ENCODE assay signal across 8 mouse cellular contexts in genomic region chr11:69579128-69580017, GRCm38 (mm10). TPM values are rescaled to one million over a fixed set of nuclear protein-coding genes. Genes with fewer than 3 reads are reported as not detected.
DNase-seq lines count a peak whose midpoint lies in the region; ATAC-seq and TF ChIP-seq lines count a peak whose summit lies in the region.

No protein-coding gene starts in this region.

- peaks cover 15% of the 10 kb centered on the region; the same call in 1 of the 2 replicates for H3K36me3 ChIP-seq in kidney, embryonic 14.5 days (ENCODE audit: control insufficient read depth, insufficient read depth, low read length)
- peaks cover 15% of the 10 kb centered on the region for H3K36me3 ChIP-seq in limb, embryonic 15.5 days

- H3K27me3 ChIP-seq in kidney, embryonic 14.5 days (ENCODE audit: control insufficient read depth, insufficient read depth, low read length) = no peaks in the 10 kb centered on the region
- no peaks in the 10 kb centered on the region for H3K27me3 ChIP-seq in limb, embryonic 15.5 days

- H3K4me3 ChIP-seq in bone marrow macrophage, adult 2 months (ENCODE audit: insufficient read depth, low read length) = peak overlapping the region; percentile 99
- H3K4me3 ChIP-seq in embryonic fibroblast, embryonic 13.5 days (ENCODE audit: insufficient read depth, low read length) = peak overlapping the region; percentile 81
- H3K4me3 ChIP-seq in kidney, embryonic 14.5 days (ENCODE audit: low read length) = peak overlapping the region; percentile 83
- peak overlapping the region; percentile 77 for H3K4me3 ChIP-seq in limb, embryonic 15.5 days

- ATAC-seq in kidney, embryonic 14.5 days (ENCODE audit: low FRiP score, low TSS enrichment) = peak; percentile 90
- ATAC-seq in limb, embryonic 15.5 days (ENCODE audit: insufficient number of reproducible peaks, low FRiP score, low TSS enrichment, low read depth) = peak; percentile 93

- H3K27ac ChIP-seq in bone marrow macrophage, adult 2 months (ENCODE audit: insufficient read depth, low read depth, low read length) = peak overlapping the region; percentile 52
- peak overlapping the region; percentile 88 for H3K27ac ChIP-seq in embryonic fibroblast, embryonic 13.5 days (ENCODE audit: insufficient read depth, low read length)
- peak overlapping the region; percentile 97 for H3K27ac ChIP-seq in kidney, embryonic 14.5 days (ENCODE audit: low read depth, low read length)
- peak overlapping the region; percentile 96 for H3K27ac ChIP-seq in limb, embryonic 15.5 days

- TF ChIP-seq CTCF in bone marrow macrophage, adult 2 months (IDR thresholded peaks at IDR 0.05; ENCODE audit: low read depth, low read length) = peak; percentile 99
- peak; percentile 68 for TF ChIP-seq CTCF in embryonic fibroblast, embryonic 13.5 days (IDR thresholded peaks at IDR 0.05; ENCODE audit: borderline replicate concordance, insufficient read depth, low read length)

- H3K9me3 ChIP-seq in kidney, embryonic 14.5 days (ENCODE audit: control insufficient read depth, low read length) = no peaks in the 10 kb centered on the region
- H3K9me3 ChIP-seq in limb, embryonic 15.5 days = no peaks in the 10 kb centered on the region

- peak overlapping the region; percentile 90 for H3K9ac ChIP-seq in kidney, embryonic 14.5 days (ENCODE audit: low read depth, low read length)
- peak overlapping the region; percentile 80 for H3K9ac ChIP-seq in limb, embryonic 15.5 days

- peak overlapping the region; percentile 93 for H3K4me2 ChIP-seq in kidney, embryonic 14.5 days (replicated peaks; ENCODE audit: low read depth, low read length)
- H3K4me2 ChIP-seq in limb, embryonic 15.5 days = peak overlapping the region; percentile 80

- TF ChIP-seq POLR2A in bone marrow macrophage, adult 2 months (IDR thresholded peaks at IDR 0.05; ENCODE audit: borderline replicate concordance, low read depth, low read length) = no peak
- TF ChIP-seq POLR2A in embryonic fibroblast, embryonic 13.5 days (IDR thresholded peaks at IDR 0.05; ENCODE audit: low read depth, low read length) = peak; percentile 73

- 2% methylated on average over 39 of the region's 39 CpGs for WGBS in kidney, embryonic 14.5 days
- 1% methylated on average over 39 of the region's 39 CpGs for WGBS in limb, embryonic 15.5 days

- peak; percentile 90 for DNase-seq in A20 (ENCODE audit: low read depth, low spot score)
- peak; percentile 96 to 98 for DNase-seq in heart, adult 9 months (ENCODE audit: low spot score in 2 of 2)
- DNase-seq in monocyte, adult 2 months (ENCODE audit: low read depth in 1 of 2, low spot score in 2 of 2) = peak; percentile 94 to 95
- peak; percentile 89 to 95 for DNase-seq in spleen, postnatal 36 days (ENCODE audit: low spot score in 2 of 2)

- H3K4me1 ChIP-seq in bone marrow macrophage, adult 2 months (ENCODE audit: control insufficient read depth, insufficient read depth, low read length) = peaks cover 25% of the 10 kb centered on the region
- H3K4me1 ChIP-seq in embryonic fibroblast, embryonic 13.5 days (ENCODE audit: control insufficient read depth, insufficient read depth, low read length) = peaks cover 18% of the 10 kb centered on the region
- peaks cover 29% of the 10 kb centered on the region for H3K4me1 ChIP-seq in kidney, embryonic 14.5 days (ENCODE audit: control insufficient read depth, insufficient read depth, low read length)
- peaks cover 33% of the 10 kb centered on the region for H3K4me1 ChIP-seq in limb, embryonic 15.5 days

RNA-seq across cellular contexts. Expression of gene Wrap53, which starts 0.7 kb away (rescaled TPM):
- 8.2 and 8.8 TPM in 2 replicates for polyA plus RNA-seq in bone marrow macrophage, adult 2 months (2012; ENCODE audit: insufficient read depth, insufficient read length, missing spikeins)
- polyA plus RNA-seq in embryonic fibroblast, embryonic 13.5 days (2011; ENCODE audit: insufficient read length, low read depth, missing spikeins) = 7.9 and 10.2 TPM in 2 replicates
- 26.9 and 31.9 TPM in 2 replicates for polyA plus RNA-seq in kidney, embryonic 14.5 days (2014; fragmentation: Nextera tagmentation; extraction: Ambion mirVana)
- 23.6 and 24.8 TPM in 2 replicates for polyA plus RNA-seq in limb, embryonic 15.5 days (2015; fragmentation: Nextera tagmentation; extraction: Ambion mirVana)

RNA-seq across cellular contexts. Expression of gene Trp53, which starts 0.8 kb away (rescaled TPM):
- polyA plus RNA-seq in bone marrow macrophage, adult 2 months (2012; ENCODE audit: insufficient read depth, insufficient read length, missing spikeins) = 76.1 and 79.7 TPM in 2 replicates
- polyA plus RNA-seq in embryonic fibroblast, embryonic 13.5 days (2011; ENCODE audit: insufficient read length, low read depth, missing spikeins) = 159 and 160 TPM in 2 replicates
- 214 and 219 TPM in 2 replicates for polyA plus RNA-seq in kidney, embryonic 14.5 days (2014; fragmentation: Nextera tagmentation; extraction: Ambion mirVana)
- 132 and 134 TPM in 2 replicates for polyA plus RNA-seq in limb, embryonic 15.5 days (2015; fragmentation: Nextera tagmentation; extraction: Ambion mirVana)

RNA-seq across cellular contexts. Expression of gene Efnb3, which starts 19.4 kb away (rescaled TPM):
- polyA plus RNA-seq in bone marrow macrophage, adult 2 months (2012; ENCODE audit: insufficient read depth, insufficient read length, missing spikeins) = 0.33 TPM in 1 of 2 replicates, not detected in the other
- polyA plus RNA-seq in embryonic fibroblast, embryonic 13.5 days (2011; ENCODE audit: insufficient read length, low read depth, missing spikeins) = 0.45 and 2.6 TPM in 2 replicates
- polyA plus RNA-seq in kidney, embryonic 14.5 days (2014; fragmentation: Nextera tagmentation; extraction: Ambion mirVana) = 3.9 and 9.0 TPM in 2 replicates
- polyA plus RNA-seq in limb, embryonic 15.5 days (2015; fragmentation: Nextera tagmentation; extraction: Ambion mirVana) = 27.9 and 33.2 TPM in 2 replicates

RNA-seq across cellular contexts. Expression of gene Atp1b2, which starts 26.4 kb away (rescaled TPM):
- polyA plus RNA-seq in bone marrow macrophage, adult 2 months (2012; ENCODE audit: insufficient read depth, insufficient read length, missing spikeins) = not detected in 2 replicates
- polyA plus RNA-seq in embryonic fibroblast, embryonic 13.5 days (2011; ENCODE audit: insufficient read length, low read depth, missing spikeins) = 0.58 and 2.7 TPM in 2 replicates
- polyA plus RNA-seq in kidney, embryonic 14.5 days (2014; fragmentation: Nextera tagmentation; extraction: Ambion mirVana) = 7.6 and 11.4 TPM in 2 replicates
- polyA plus RNA-seq in limb, embryonic 15.5 days (2015; fragmentation: Nextera tagmentation; extraction: Ambion mirVana) = 8.2 and 10.5 TPM in 2 replicates

RNA-seq across cellular contexts. Expression of gene Dnah2, which starts 30.5 kb away (rescaled TPM):
- polyA plus RNA-seq in bone marrow macrophage, adult 2 months (2012; ENCODE audit: insufficient read depth, insufficient read length, missing spikeins) = 0.72 and 0.76 TPM in 2 replicates
- 0.21 TPM in 1 of 2 replicates, not detected in the other for polyA plus RNA-seq in embryonic fibroblast, embryonic 13.5 days (2011; ENCODE audit: insufficient read length, low read depth, missing spikeins)
- 0.87 and 1.5 TPM in 2 replicates for polyA plus RNA-seq in kidney, embryonic 14.5 days (2014; fragmentation: Nextera tagmentation; extraction: Ambion mirVana)
- 2.0 and 3.0 TPM in 2 replicates for polyA plus RNA-seq in limb, embryonic 15.5 days (2015; fragmentation: Nextera tagmentation; extraction: Ambion mirVana)

Comparison
In these comparisons a context has a peak if more than half of its experiments do, and no peak if none do; other contexts are left out.
1. Peak in every context shown above with its lines: DNase-seq, ATAC-seq, H3K4me3 ChIP-seq and H3K27ac ChIP-seq.